Mouse (Mus musculus): Measurements from ENCODE around the gene Stoml2.

Gene Stoml2

DNA sequence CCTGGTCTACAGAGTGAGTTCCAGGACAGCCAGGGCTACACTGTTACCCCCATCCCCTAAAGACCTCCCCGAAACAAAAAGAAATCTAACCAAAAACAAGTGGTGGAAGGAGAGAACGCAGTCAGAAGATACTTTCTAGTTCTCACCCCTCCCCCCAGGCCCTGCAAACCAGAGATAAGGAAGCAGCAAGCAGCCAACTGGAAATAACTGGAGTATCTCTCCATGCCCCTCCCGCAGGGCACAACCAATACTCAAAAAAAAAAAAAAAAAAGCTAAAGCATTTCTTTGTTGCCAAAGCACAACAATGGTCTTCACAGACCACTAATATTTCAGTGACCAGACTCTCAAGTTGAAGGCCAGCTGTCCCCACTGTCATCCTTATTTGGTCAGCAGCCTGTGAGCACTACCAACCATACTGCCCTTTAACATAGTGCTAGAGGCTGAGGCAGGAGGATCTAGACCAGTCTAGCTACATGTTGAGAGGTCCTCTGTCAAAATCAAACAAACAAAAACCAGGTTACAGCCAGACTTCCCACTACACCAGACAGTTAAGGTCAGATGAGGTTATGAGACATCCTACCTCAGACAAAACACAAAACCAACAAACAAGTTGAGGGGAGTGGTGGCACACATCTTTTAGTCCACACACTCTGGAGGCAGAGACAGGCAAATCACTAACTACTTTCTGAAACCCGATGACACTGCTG lies 6.5 kb upstream of the Stoml2 start:
- no peak for DNase-seq (ENCODE audit: low spot score)

DNA sequence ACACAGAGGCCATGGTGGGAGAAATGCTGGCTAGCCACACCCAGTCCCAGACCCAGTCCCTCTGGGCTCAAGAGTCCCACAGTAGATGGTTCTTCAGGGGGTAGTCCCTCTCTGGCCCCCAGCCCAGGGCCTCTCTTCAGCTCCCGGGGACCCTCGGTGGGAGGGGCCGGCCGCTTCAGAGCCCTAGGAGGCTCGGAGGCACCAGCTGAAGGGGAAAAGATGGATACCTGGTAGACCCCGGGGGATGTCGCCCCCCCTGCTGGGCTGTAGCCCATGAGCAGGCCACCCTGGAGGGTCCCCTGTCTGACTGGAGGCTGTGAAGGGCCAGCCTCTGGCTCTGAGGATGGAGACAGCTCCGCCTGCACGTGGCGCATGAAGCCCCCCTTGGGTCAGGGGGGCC lies 4.8 kb upstream of the Stoml2 start:
- no peak for DNase-seq (ENCODE audit: low spot score)

DNA sequence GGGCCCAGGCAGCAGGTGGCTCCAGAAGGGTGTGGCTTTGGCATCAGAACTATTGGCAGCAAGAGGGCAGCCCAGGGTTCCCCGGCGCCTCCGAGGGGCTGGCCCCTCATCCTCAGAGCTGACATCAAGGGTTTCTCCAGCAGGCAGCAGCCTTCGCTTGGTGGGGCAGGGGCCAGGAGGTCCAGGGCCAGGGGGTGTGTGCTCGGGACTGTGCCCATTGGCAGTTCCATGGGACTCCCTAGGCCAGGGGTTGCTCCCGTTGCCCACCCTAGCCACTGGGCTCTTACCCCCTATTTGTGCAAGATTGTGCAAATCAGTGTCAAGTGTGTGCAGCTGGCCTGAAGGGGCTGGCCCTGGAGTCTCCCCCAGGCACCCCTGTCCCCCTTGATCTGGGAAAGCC lies 4.3 kb upstream of the Stoml2 start:
- DNase-seq (ENCODE audit: low spot score), result no peak

DNA sequence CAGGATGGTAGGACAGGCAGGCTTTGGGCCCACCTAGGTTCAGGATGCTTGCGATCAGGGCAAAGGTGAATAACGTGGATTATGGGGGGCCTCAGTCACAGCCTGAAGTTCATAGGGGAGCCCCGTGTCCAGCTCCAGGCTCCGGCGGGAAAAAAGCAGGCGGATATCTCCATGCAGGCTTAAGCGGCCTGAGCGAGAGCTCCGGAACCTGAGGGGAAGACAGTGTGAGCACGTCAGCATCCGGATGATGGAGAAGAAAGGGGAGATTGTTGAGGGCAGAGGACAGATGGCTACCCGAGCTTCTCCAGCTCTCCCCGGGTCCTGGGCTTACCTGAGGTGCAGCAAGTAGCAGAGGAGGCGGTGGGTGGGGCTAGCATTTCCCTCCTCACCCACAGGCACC lies 2.0 kb upstream of the Stoml2 start:
- no peak for DNase-seq (ENCODE audit: low spot score)

DNA sequence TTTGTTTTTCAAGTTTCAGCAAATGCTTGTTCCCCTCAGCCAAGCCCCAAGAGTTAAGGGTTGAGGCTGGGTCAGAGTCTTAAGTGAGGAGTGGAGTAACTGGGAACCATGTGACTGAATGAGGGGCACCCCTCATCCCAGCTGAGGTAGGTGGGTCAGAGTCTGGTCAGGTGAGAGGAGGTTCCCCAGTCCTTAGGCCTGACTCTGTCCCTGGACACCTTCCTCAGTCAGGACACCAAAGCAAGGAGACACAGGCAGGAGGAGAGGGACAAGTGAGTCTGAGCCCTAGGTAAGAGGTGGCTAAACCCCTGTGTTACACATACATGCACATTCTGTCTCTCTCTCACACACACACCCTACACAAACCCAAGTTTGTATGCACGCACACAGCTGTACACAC lies 991 bp upstream of the Stoml2 start:
- no peak for DNase-seq (ENCODE audit: low spot score)

DNA sequence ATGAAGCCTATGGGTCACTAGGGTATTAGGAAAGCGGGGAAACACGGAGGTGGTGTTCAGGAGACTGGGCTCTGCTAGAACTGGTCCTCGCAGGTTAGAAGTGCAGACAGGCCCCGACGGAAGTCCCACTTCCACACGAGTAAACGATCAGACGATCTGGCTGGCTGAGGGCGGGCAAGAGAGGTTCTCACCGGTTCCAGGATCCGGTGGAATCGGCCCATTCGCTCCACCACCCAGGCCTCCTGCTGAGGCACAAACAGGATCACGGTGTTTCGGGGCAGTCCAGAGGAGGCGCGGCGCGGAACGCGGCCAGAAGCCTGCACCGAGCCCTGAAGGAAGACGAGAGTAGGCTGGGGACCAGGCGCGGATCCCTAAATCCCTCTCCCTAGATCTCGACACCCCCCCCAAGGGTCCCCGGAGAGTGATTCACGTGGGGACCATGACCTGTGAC lies 705 bp downstream of the Stoml2 start:
- no peak for DNase-seq (ENCODE audit: low spot score)

DNA sequence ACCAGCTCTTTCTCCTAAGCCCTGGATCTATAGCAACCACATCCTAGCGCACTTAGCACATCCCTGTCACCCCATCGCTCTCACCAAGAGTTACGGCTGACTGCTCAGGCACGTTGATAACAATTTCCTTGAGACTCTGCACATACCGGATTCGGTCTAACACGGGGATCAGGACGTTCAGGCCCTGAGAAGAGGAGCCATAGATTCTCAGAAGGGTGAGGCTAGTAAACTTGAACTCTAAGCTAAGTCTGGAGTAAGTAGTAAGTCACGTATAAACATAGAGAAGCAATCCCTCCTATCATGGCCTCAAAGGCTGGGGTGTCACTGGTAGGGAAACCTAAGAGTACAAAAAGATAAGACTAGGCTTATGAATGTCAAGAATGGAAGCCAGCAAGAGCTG lies 1.2 kb downstream of the Stoml2 start:
- DNase-seq (ENCODE audit: low spot score), result no peak

DNA sequence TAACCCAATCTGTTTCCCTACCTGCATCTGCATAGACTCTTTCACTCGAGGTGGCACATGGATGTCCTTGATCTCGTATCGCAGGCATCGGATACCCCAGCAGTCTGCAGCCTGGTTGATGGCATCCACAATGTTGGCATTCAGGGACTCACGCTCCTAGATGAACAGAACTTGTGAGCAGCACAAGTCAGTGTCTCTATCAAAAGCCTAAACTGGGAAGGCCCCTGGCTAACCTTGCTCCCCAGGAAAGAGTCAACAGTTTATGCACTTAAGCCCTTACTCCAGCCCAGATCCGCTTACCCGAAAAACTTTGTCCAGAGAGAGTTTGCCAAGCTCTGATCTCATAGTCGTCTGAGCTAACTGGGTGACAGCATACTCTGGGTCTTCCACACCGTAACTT lies 1.8 kb downstream of the Stoml2 start:
- no peak for DNase-seq (ENCODE audit: low spot score)

DNA sequence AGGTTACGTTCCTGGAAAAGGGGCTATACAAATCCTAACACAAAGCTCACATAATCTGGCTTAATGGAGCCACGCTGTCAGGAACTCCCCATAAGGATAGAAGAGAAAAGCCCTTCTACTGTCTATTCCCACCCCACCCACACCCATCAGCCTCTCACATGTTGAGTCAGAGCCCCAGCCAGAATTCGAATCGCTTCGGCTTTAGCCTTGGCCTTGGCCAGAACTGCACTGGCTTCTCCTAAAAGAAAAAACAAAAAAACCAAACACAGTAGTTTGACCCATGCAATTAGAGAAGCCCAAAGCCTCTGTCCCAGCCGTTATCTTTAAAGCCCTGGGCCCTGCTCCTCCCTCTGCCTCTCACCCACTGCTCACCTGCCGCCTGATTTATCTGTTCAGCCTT lies 2.4 kb downstream of the Stoml2 start:
- DNase-seq (ENCODE audit: low spot score), result no peak

DNA sequence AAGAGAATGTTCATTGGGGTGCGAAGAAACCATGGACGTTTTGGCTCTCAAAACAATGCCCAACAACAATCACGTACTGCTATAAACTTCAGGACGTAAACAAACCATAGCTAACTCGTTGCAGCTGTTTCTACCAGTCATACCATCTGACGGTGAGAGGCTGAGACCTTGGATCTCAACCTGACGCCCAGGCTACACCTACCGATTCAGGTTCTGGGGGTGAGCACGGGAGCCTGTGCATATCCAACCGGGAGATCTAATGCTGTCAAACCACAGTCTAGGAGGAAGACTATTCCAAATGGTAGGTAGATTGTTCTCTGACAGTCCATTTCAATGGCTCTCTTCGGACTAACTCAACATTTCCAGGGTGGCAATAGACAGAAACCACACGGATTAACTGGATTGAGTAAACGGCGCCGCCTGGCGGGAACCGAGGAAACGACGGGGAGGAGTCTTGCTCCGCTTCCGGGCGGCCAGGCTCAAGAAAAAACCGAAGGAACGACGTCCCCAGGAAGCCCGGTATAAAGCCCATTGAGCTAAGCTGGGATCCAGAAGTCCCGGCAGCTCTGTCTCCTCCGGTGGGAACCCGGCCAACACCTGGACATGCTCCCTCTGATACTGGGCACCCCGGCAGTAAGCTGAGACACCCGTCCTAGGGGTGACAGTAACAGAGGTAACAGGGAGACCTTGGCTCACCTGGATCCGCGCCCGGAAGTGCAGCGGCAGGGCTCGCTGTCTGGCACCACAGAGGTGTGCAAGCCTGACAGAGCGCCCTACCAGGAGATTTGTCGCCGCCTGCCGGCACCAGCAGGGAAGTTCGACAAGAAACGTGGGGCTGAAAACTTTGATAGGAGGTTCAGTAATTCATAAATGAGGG lies 6.2 kb downstream of the Stoml2 start, which contains the start of gene Pigo:
Gene Pigo (minus strand): TSS at position 736 of the 877 bp plus-strand sequence.
- peak; percentile 89 for DNase-seq (ENCODE audit: low spot score)

DNA sequence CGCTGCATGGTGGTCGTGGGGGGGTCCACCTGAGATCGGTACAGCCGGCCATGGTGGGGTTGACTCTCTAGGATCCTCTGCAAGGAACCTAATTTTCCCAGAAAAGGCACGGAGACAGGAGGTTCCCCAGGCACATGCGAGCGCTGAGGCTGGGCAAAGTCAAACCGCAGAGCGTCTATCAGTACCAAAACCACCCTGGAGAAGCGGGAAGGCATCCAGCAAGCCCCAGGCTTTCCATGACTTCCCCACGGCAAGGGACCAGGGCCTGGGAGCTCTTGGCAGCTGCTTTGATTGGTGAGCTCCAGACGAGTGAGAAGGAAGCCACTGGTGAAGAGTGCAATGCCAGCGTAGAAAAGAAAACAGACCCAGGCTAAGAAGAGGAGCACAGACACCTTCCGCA lies 6.8 kb downstream of the Stoml2 start:
- DNase-seq (ENCODE audit: low spot score), result no peak

DNA sequence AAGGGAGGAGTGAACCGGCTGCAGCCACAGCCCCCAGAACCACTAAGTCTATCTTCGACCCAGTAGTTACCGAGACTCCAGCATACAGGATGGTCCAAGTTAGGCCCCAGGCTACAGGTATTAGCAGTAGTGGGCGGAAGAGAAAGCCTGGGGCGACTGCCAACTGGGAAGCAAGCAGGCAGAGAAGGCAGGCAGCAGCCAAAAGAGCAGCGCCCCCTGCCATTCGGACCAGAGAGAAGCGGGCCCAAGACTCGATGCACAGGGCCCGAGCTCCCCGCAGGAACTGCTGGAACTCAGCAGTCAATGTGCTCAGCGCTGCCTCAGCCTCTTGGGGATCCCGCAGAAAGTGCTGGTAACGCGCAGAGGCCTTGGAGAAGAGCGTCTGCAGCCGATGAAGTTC lies 10.2 kb downstream of the Stoml2 start:
- no peak for DNase-seq (ENCODE audit: low spot score)

DNA sequence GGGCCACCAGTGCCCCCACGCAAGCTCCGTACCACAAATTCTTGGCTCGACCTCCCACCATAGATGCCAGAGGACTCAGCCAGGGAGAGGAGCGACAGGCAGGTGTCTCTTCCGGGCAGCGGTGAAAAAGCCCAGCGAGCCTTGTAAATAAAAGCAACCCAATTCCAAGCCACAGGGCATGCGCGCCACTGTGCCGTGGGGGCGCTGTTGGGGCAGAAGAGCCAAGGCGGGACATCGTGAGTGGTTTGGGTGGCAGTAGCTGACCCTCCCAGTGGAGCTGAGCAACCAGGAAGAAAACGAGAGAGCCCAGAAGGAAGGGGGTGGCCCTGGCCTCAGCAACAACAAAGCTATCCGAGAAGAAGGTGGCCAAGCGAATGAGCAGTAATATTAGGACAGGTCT lies 10.6 kb downstream of the Stoml2 start:
- DNase-seq (ENCODE audit: low spot score), result no peak

DNA sequence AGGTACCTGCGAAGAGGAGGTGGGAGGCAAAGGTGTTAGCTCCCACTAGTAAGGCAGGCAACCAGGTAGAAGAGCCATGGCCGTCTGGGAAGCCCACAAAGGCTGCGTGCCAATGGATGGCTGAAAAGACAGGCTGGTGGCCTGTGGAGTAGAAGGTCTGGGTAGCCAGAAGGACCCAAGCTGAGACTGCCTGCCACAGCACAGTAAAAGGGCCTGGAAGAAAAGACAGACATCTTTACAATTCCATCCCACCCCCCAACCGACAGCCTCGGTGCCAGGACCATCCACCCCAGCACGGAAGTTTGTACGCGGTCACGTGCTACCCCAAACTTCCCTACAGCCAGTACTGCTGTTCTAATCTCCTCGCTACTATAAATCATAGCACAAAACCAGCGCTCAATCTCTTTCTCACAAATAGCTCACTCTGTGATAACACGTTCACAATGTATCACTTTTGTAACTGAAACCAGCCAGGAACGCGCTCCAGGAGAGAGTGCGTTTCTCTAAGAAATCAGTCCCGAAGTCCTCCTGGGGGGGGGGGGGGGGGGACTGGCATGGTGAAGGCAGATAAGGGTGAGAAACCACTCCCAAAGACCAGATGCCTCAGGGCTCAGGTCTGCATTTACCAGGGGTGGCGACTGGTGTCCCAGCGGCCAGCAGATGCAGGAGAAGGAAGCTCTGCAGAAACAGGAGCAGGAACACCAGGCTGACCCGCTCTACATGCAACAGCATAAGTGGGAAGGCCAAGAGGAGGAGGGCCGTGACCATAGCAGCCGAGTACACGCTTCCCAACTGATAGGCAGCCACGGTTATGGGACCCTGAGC lies 11.7 kb downstream of the Stoml2 start:
- no peak for DNase-seq (ENCODE audit: low spot score)

DNA sequence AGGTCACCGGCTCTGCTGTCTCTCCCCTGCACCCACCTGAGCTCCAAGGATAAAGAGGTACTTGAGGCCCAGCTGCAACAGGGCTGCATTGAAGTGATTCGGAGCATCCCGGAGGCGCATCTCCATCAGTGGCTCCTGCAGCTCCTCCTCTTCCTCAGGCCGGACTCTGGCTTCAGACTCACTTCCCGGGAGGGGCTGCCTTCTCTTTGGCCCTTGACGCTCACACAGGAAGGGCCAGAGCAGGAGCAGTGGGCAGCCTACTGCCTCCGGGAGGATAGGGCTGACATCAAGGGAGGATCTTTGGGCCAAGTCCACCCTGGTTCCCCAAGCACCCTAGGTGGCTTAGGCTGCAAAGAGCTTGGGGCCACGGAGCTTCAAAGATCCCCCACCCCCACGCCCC lies 12.3 kb downstream of the Stoml2 start:
- DNase-seq (ENCODE audit: low spot score), result no peak

DNA sequence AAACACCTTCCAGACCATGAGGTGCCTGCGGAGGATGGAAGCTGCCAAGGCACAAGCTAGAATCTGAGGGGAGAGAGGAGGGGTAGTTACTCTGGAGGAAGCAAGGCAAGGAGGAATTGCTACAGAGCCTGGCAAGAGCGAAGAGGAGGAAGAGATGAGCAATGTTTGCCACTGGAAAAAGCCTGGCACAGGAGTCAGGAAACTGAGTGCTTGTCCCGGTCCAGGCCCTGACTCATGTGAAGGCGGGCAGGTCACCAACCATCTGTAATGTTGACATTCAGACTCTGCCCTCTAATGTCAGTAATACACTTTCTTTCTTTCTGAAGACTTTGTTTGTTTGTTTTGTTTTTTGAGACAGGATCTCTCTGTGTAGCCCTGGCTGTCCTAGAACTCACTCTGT lies 13.4 kb downstream of the Stoml2 start:
- no peak for DNase-seq (ENCODE audit: low spot score)

DNA sequence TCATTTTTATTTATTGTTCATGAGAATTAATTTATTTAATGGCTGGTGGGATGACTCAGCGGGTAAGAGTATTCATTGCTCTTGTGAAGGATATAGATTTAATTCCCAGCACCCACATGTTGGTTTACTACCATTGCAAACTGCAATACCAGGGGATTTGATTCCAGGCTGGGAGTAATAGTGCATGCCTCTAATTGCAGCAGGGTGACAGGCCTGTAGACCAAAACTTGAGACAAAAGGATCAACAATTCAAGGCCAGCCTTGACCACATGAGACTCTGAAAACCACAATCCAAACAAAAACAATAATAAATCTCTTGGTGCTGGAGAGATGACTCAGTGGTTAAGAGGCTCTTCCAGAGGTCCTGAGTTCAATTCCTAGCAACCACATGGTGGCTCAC lies 19.4 kb downstream of the Stoml2 start:
- no peak for DNase-seq (ENCODE audit: low spot score)

DNA sequence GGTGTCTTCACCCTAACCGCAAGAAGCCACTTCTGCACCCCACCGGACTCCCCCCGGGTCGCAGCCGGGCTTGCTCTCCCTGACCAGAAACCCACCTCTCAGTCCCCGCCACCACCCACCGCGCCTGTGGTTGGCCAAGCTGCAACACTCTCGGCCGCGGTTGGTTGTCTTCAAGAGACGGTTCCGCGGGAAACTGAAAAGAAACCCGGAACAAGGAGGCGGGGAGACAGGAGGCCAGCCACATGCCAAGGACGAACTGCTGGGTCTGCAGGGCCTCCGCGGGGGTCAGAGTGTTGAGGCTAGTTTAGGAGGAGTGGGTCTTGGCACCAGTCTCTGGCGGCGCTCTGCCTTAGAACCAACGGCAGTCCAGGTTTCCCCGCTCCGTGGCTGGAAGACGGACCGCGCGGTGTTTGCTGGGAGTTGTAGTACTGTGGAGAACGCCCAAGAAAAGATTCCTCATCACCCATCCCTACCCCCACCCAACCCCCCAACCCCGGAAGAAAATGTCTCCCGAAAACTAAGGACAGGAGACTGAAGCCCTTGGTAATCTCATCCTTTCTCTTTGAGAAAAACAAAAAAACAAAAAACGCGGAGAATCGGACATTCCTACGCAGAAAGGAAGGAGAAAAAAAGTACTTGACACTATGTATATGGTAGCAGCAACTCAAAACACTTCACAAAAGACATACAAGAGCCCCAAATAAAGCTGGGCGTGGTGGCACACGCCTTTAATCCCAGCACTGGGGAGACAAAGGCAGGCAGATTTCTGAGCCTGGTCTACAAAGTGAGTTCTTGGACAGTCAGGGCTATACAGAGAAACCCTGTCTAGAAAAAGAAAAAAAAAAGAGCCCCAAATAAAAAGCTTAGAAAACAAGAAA lies 21.1 kb downstream of the Stoml2 start, which contains the start of gene Fancg:
Gene Fancg (minus strand): TSS at position 346 of the 878 bp plus-strand sequence.
- peak; percentile 71 for DNase-seq (ENCODE audit: low spot score)

DNA sequence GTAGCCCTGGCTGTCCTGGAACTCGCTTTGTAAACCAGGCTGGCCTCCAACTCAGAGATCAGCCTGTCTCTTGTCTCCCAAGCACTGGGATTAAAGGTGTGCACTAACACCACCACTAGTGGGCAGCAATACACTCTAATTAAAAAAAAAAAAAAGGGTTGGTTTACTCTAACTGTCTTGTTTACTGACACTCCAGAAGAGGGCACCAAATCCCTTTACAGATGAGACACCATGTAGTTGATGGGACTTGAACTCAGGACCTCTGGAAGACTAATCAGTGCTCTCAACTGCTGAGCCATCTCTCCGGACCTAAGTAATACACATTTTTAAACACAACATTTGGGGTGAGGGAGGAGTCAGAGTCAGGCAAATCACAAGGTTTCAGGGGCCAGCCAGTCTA lies 25.7 kb downstream of the Stoml2 start:
- no peak for DNase-seq (ENCODE audit: low spot score)

DNA sequence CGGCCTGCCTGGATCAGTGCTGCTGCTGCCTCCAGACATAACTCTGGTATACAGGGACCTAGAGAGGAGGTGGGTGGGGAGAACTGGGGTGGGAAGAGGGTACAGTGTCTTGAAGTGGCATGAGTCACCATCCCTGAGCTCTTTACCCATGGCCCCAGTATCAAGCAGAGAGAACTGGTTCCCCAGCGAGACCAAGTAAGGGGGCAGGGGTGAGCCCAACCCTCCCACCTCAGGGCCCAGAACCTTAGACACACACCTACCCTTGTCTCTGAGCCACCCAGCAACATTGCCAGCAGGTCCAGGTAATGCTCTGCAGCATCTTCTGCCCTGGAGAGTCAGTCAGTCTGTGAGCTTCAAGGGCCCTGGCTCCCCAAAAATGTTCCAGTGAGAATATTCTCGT lies 26.6 kb downstream of the Stoml2 start:
- no peak for DNase-seq (ENCODE audit: low spot score)

DNA sequence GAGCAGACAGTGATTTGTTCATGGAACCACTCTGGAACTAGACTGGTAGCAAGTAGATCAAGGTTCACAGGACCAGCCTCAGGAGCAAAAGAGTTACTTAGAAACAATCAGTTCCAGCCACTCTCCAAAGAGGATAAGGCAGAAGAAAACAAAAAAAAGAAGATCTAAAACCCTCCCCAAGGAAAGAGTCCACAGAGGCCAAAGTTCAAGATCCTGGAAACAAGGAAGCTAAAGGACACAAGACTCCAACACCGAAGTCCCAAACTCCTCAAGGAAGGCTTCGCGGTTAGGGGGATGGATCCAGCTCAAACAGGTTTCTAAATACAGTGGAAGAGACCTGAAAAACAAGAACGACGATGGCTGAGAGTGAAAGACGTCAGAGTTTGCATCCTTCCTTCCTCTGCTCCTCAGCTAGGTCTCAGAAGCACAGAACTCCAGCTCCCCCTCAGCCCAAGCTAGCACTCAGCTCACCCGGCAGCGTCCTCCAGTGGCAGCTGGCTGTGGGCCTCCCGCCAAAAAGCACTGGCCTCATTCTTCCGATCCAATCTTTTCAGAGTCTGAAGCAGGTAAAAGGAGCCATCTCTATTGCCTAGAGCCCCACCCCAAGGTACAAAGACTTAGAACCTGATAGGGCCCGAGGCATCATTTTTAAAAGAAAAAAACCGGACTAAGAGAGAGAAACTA lies 28.6 kb downstream of the Stoml2 start:
- DNase-seq (ENCODE audit: low spot score), result no peak

All from ovary, postnatal 10 days (tissue).